Comparison of ENCODE assay signal across 20 mouse cellular contexts in the genomic region with DNA sequence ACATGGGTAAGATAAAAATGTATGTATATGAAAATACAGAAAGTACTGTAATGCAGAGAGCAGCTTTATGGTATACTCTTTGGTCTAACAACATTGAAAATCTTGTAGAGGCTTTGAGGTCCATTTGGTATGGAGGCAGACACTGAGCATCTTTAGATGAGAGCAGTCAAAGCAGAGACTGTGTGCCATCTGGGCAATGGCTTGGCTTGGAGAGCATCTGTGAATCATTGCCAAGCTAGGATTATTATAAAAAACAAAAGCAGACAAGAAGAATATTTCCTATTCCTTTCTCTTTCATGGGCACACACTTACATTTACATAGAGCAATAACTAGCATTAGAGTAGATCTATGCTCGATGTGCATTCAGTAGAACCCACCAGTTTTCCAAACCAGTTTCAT.
DNase-seq lines count a peak whose midpoint lies in the region; ATAC-seq and TF ChIP-seq lines count a peak whose summit lies in the region.
"Had no signal": no experiment of that assay in that cellular context is flagged by ENCODE, and none has a peak within 500 bp of the region (broad histone marks: within the 10 kb centered on the region; RNA-seq: fewer than 3 reads in every experiment).

No protein-coding gene starts in this region.

- 94% methylated on average over 1 of the region's 1 CpGs for WGBS in stomach, postnatal 0 days

- H3K27ac ChIP-seq in stomach, postnatal 0 days (replicated peaks) = no peak overlapping the region
- H3K27ac ChIP-seq: embryonic facial prominence, embryonic 12.5 days; embryonic facial prominence, embryonic 15.5 days; hindbrain, embryonic 12.5 days; hindbrain, embryonic 15.5 days had no signal

- no peak overlapping the region for H3K4me3 ChIP-seq in stomach, postnatal 0 days (ENCODE audit: low read depth, low read length)
- H3K4me3 ChIP-seq: embryonic facial prominence, embryonic 12.5 days; embryonic facial prominence, embryonic 15.5 days; hindbrain, embryonic 12.5 days; hindbrain, embryonic 15.5 days had no signal

- H3K4me1 ChIP-seq in stomach, postnatal 0 days (replicated peaks; ENCODE audit: control insufficient read depth, insufficient read depth) = no peaks in the 10 kb centered on the region
- H3K4me1 ChIP-seq: embryonic facial prominence, embryonic 12.5 days; embryonic facial prominence, embryonic 15.5 days; hindbrain, embryonic 12.5 days; hindbrain, embryonic 15.5 days had no signal

- DNase-seq in cerebellum, postnatal 10 days = peak; percentile 40 to 57
- DNase-seq in cerebellum, adult 9-10 months = no peak
- peak; percentile 27 for DNase-seq in layer of hippocampus, adult 11-12 months (ENCODE audit: low spot score)
- DNase-seq in layer of hippocampus, postnatal 25 days (ENCODE audit: extremely low spot score in 1 of 2, low spot score in 1 of 2) = no peak
- DNase-seq in layer of hippocampus, adult 9-10 months (ENCODE audit: low spot score) = peak; percentile 35
- DNase-seq in telencephalon, adult 2 months (ENCODE audit: low read depth, low spot score) = peak; percentile 2
- no peak for DNase-seq in stomach, postnatal 0 days (ENCODE audit: low spot score)
- DNase-seq in gastrocnemius, postnatal 10 days = no peak
- DNase-seq: adrenal gland, adult 8-10 months; adrenal gland, postnatal 25 days; cerebellum, adult 18-20 months; gastrocnemius, postnatal 14 days; heart, adult 11 months had no signal

- no peaks in the 10 kb centered on the region for H3K9me3 ChIP-seq in stomach, postnatal 0 days (ENCODE audit: control insufficient read depth, low read length)
- H3K9me3 ChIP-seq: embryonic facial prominence, embryonic 12.5 days; embryonic facial prominence, embryonic 15.5 days; hindbrain, embryonic 12.5 days; hindbrain, embryonic 15.5 days had no signal

- H3K36me3 ChIP-seq in stomach, postnatal 0 days (ENCODE audit: control insufficient read depth, insufficient read depth, low read length) = no peaks in the 10 kb centered on the region
- H3K36me3 ChIP-seq: embryonic facial prominence, embryonic 12.5 days; embryonic facial prominence, embryonic 15.5 days; hindbrain, embryonic 12.5 days; hindbrain, embryonic 15.5 days had no signal

- no peak for TF ChIP-seq CTCF in stomach, postnatal 0 days (IDR thresholded peaks at IDR 0.05; ENCODE audit: low read depth)

- TF ChIP-seq EP300 in stomach, postnatal 0 days (optimal IDR thresholded peaks at IDR 0.05) = no peak

- no peak overlapping the region for H3K4me2 ChIP-seq in stomach, postnatal 0 days (replicated peaks; ENCODE audit: low read depth)
- H3K4me2 ChIP-seq: embryonic facial prominence, embryonic 12.5 days; embryonic facial prominence, embryonic 15.5 days; heart, embryonic 11.5 days; hindbrain, embryonic 12.5 days; hindbrain, embryonic 15.5 days had no signal

- ATAC-seq in stomach, postnatal 0 days (ENCODE audit: low FRiP score, low TSS enrichment) = no peak
- ATAC-seq: activated CD4-positive, CD25-positive, alpha-beta regulatory T cell, adult 4 months; forebrain, embryonic 14.5 days had no signal

- H3K9ac ChIP-seq in stomach, postnatal 0 days (ENCODE audit: low read length) = no peak overlapping the region
- H3K9ac ChIP-seq: embryonic facial prominence, embryonic 12.5 days; embryonic facial prominence, embryonic 15.5 days; hindbrain, embryonic 12.5 days; hindbrain, embryonic 15.5 days had no signal

- H3K27me3 ChIP-seq in stomach, postnatal 0 days (ENCODE audit: control insufficient read depth, insufficient read depth, low read length) = no peaks in the 10 kb centered on the region
- H3K27me3 ChIP-seq: embryonic facial prominence, embryonic 12.5 days; embryonic facial prominence, embryonic 15.5 days; hindbrain, embryonic 12.5 days; hindbrain, embryonic 15.5 days had no signal

Comparison
In these comparisons a context has a peak if more than half of its experiments do, and no peak if none do; other contexts are left out.
1. DNase-seq: peak in cerebellum, postnatal 10 days (2 of 2), layer of hippocampus, adult 11-12 months (single experiment), layer of hippocampus, adult 9-10 months (single experiment) and telencephalon, adult 2 months (single experiment); none in cerebellum, adult 9-10 months (single experiment), layer of hippocampus, postnatal 25 days (0 of 2), stomach, postnatal 0 days (single experiment) and gastrocnemius, postnatal 10 days (single experiment).